Mouse (Mus musculus): ENCODE measurements around the gene Heatr4.

DNA sequence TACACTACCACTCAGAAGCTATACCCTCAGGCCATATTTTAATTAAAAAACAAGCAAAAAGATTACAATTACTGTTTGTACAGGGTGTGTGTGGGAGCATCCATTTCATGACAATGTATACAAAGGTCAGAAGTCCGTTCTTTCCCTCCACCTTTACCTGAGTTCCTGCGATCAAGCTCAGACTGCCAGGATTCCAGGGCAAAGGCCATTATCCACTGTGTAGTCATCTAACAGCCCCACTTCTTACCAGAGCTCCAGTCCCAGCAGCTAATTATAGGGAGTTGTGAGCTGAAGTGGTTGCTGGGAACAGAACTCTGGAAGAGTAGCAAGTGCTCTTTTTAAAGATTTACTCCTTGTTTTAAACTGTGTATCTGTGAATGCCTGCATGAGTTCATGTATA is 74.2 kb downstream of the Heatr4 start:
- TF ChIP-seq CTCF (IDR thresholded peaks at IDR 0.05; ENCODE audit: low read depth) (no peak), EP300 (IDR thresholded peaks at IDR 0.05; ENCODE audit: low read depth) (no peak)
